Mouse (Mus musculus): Measurements from ENCODE around the gene Akna. TPM values are rescaled to one million over a fixed set of nuclear protein-coding genes. Genes with fewer than 3 reads are reported as not detected.

The Akna gene
- total and polyA plus RNA-seq, 2 experiments: 1.0 to 1.6 TPM

- TF ChIP-seq POLR2A (IDR thresholded peaks at IDR 0.05; ENCODE audit: extremely low read depth, insufficient read depth, low read length): no peak
- TF ChIP-seq CTCF (IDR thresholded peaks at IDR 0.05; ENCODE audit: low read depth, low read length): no peak
- H3K27me3 ChIP-seq (ENCODE audit: control insufficient read depth, insufficient read depth, low read length): no peaks in the 10 kb centered on the region
- no peak for DNase-seq (ENCODE audit: extremely low read depth, low read depth, low spot score)
- H3K27ac ChIP-seq (replicated peaks; ENCODE audit: insufficient read depth, low read depth, low read length): peak overlapping the region; percentile 71
- H3K36me3 ChIP-seq (ENCODE audit: control insufficient read depth, insufficient read depth, low read length): no peaks in the 10 kb centered on the region
- peak overlapping the region; percentile 52 for H3K9ac ChIP-seq (ENCODE audit: low read depth, low read length)
- no peaks in the 10 kb centered on the region for H3K79me2 ChIP-seq (ENCODE audit: control insufficient read depth, insufficient read depth, low read length)
- no peaks in the 10 kb centered on the region; the same call in 1 of the 2 replicates for H3K4me1 ChIP-seq (ENCODE audit: control insufficient read depth, insufficient read depth, low read length)
- WGBS: 81% methylated on average over 10 of the region's 10 CpGs
- peak overlapping the region; percentile 60 for H3K4me3 ChIP-seq (ENCODE audit: insufficient read depth, low read depth, low read length)
Measured at GRCm38 (mm10) chr4:63402056-63402455, 1.1 kb downstream of the Akna start.

GRCm38 (mm10) chr4:63401620-63402019 is 1.5 kb downstream of the Akna start:
- Histone ChIP-seq H3K36me3 (ENCODE audit: control insufficient read depth, insufficient read depth, low read length) (no peaks in the 10 kb centered on the region), H3K4me3 (ENCODE audit: insufficient read depth, low read depth, low read length) (peak overlapping the region; percentile 23), H3K79me2 (ENCODE audit: control insufficient read depth, insufficient read depth, low read length) (no peaks in the 10 kb centered on the region), H3K9ac (ENCODE audit: low read depth, low read length) (peak overlapping the region; percentile 14; the same call in 1 of the 2 replicates), H3K4me1 (ENCODE audit: control insufficient read depth, insufficient read depth, low read length) (no peaks in the 10 kb centered on the region; the same call in 1 of the 2 replicates), H3K27ac (replicated peaks; ENCODE audit: insufficient read depth, low read depth, low read length) (peak overlapping the region; percentile 22), H3K27me3 (ENCODE audit: control insufficient read depth, insufficient read depth, low read length) (no peaks in the 10 kb centered on the region)
- WGBS: 69% methylated on average over 6 of the region's 6 CpGs
- peak; percentile 31 for DNase-seq (ENCODE audit: extremely low read depth, low read depth, low spot score)
- no peak for TF ChIP-seq POLR2A (IDR thresholded peaks at IDR 0.05; ENCODE audit: extremely low read depth, insufficient read depth, low read length)
- no peak for TF ChIP-seq CTCF (IDR thresholded peaks at IDR 0.05; ENCODE audit: low read depth, low read length)

- Histone ChIP-seq H3K9ac (ENCODE audit: low read depth, low read length) (no peak overlapping the region), H3K27me3 (ENCODE audit: control insufficient read depth, insufficient read depth, low read length) (no peaks in the 10 kb centered on the region), H3K4me1 (ENCODE audit: control insufficient read depth, insufficient read depth, low read length) (no peaks in the 10 kb centered on the region; the same call in 1 of the 2 replicates), H3K4me3 (ENCODE audit: insufficient read depth, low read depth, low read length) (peak overlapping the region; percentile 23), H3K79me2 (ENCODE audit: control insufficient read depth, insufficient read depth, low read length) (no peaks in the 10 kb centered on the region), H3K36me3 (ENCODE audit: control insufficient read depth, insufficient read depth, low read length) (no peaks in the 10 kb centered on the region), H3K27ac (replicated peaks; ENCODE audit: insufficient read depth, low read depth, low read length) (no peak overlapping the region; the same call in 1 of the 2 replicates)
- TF ChIP-seq POLR2A (IDR thresholded peaks at IDR 0.05; ENCODE audit: extremely low read depth, insufficient read depth, low read length) (no peak), CTCF (IDR thresholded peaks at IDR 0.05; ENCODE audit: low read depth, low read length) (no peak)
- no peak for DNase-seq (ENCODE audit: extremely low read depth, low read depth, low spot score)
- WGBS: 84% methylated on average over 18 of the region's 18 CpGs
Measured at GRCm38 (mm10) chr4:63400541-63401306, 2.4 kb downstream of the Akna start.

GRCm38 (mm10) chr4:63399691-63400270 is 3.4 kb downstream of the Akna start:
- no peak for DNase-seq (ENCODE audit: extremely low read depth, low read depth, low spot score)
- Histone ChIP-seq H3K27me3 (ENCODE audit: control insufficient read depth, insufficient read depth, low read length) (no peaks in the 10 kb centered on the region), H3K79me2 (ENCODE audit: control insufficient read depth, insufficient read depth, low read length) (no peaks in the 10 kb centered on the region), H3K27ac (replicated peaks; ENCODE audit: insufficient read depth, low read depth, low read length) (peak overlapping the region; percentile 31), H3K36me3 (ENCODE audit: control insufficient read depth, insufficient read depth, low read length) (no peaks in the 10 kb centered on the region), H3K4me1 (ENCODE audit: control insufficient read depth, insufficient read depth, low read length) (no peaks in the 10 kb centered on the region; the same call in 1 of the 2 replicates), H3K9ac (ENCODE audit: low read depth, low read length) (no peak overlapping the region), H3K4me3 (ENCODE audit: insufficient read depth, low read depth, low read length) (no peak overlapping the region; the same call in 1 of the 2 replicates)
- 77% methylated on average over 8 of the region's 8 CpGs for WGBS
- TF ChIP-seq CTCF (IDR thresholded peaks at IDR 0.05; ENCODE audit: low read depth, low read length) (no peak), POLR2A (IDR thresholded peaks at IDR 0.05; ENCODE audit: extremely low read depth, insufficient read depth, low read length) (no peak)

- H3K9ac ChIP-seq (ENCODE audit: low read depth, low read length): no peak overlapping the region
- WGBS: 67% methylated on average over 11 of the region's 11 CpGs
- TF ChIP-seq CTCF (IDR thresholded peaks at IDR 0.05; ENCODE audit: low read depth, low read length) (no peak), POLR2A (IDR thresholded peaks at IDR 0.05; ENCODE audit: extremely low read depth, insufficient read depth, low read length) (no peak)
- no peaks in the 10 kb centered on the region for H3K36me3 ChIP-seq (ENCODE audit: control insufficient read depth, insufficient read depth, low read length)
- H3K27ac ChIP-seq (replicated peaks; ENCODE audit: insufficient read depth, low read depth, low read length): peak overlapping the region; percentile 31; the same call in 1 of the 2 replicates
- H3K4me1 ChIP-seq (ENCODE audit: control insufficient read depth, insufficient read depth, low read length): no peaks in the 10 kb centered on the region; the same call in 1 of the 2 replicates
- no peaks in the 10 kb centered on the region for H3K79me2 ChIP-seq (ENCODE audit: control insufficient read depth, insufficient read depth, low read length)
- no peaks in the 10 kb centered on the region for H3K27me3 ChIP-seq (ENCODE audit: control insufficient read depth, insufficient read depth, low read length)
- DNase-seq (ENCODE audit: extremely low read depth, low read depth, low spot score): no peak
- H3K4me3 ChIP-seq (ENCODE audit: insufficient read depth, low read depth, low read length): no peak overlapping the region
Measured at GRCm38 (mm10) chr4:63398854-63399609, 4.1 kb downstream of the Akna start.
